Mouse (Mus musculus) midbrain, embryonic 16.5 days (tissue): ENCODE measurements around the gene Vsig10. TPM values are rescaled to one million over a fixed set of nuclear protein-coding genes. Genes with fewer than 3 reads are reported as not detected.
A peak's percentile ranks its signal among the peaks of the same experiment; 100 is the strongest.
"Not testable (repeated sequence)": the region's sequence is repeated elsewhere in the genome, so short reads cannot be mapped to it uniquely, and the experiment has no call there.

ENCODE experiments used
- ATAC-seq: fragments of 200-750 bp; cut with Nextera tagmentation; 2 replicates; pipeline ENCODE4 v1.8.0; 2017; ENCODE audit warnings: moderate TSS enrichment
- H3K27ac ChIP-seq: fragments of 300-500 bp; sonication (generic); 2 replicates; pipeline ENCODE4 v1.5.1; 2014; ENCODE audit warnings: mild to moderate bottlenecking, low read length, mixed read lengths
- H3K27me3 ChIP-seq: fragments of 300-500 bp; sonication (generic); 2 replicates; pipeline ENCODE4 v1.6.1; 2014; ENCODE audit warnings: low read depth, low read length, mixed read lengths; ENCODE audit not compliant: control insufficient read depth, insufficient read depth
- H3K36me3 ChIP-seq: fragments of 300-500 bp; sonication (generic); 2 replicates; pipeline ENCODE4 v1.6.1; 2014; ENCODE audit warnings: mild to moderate bottlenecking, low read length, moderate library complexity, mixed read lengths; ENCODE audit not compliant: control insufficient read depth, insufficient read depth
- H3K4me1 ChIP-seq: fragments of 300-500 bp; sonication (generic); 2 replicates; pipeline ENCODE4 v1.6.1; 2014; ENCODE audit warnings: mild to moderate bottlenecking, low read length, mixed read lengths; ENCODE audit not compliant: control insufficient read depth, insufficient read depth
- H3K4me2 ChIP-seq: fragments of 300-500 bp; sonication (generic); 2 replicates; pipeline ENCODE4 v1.6.1; 2014; ENCODE audit warnings: mild to moderate bottlenecking, low read length, mixed read lengths
- H3K4me3 ChIP-seq: fragments of 300-500 bp; sonication (generic); 2 replicates; pipeline ENCODE4 v1.5.1; 2014; ENCODE audit warnings: low read depth, mild to moderate bottlenecking, low read length, moderate library complexity, mixed read lengths
- H3K9ac ChIP-seq: fragments of 300-500 bp; sonication (generic); 2 replicates; pipeline ENCODE4 v1.6.1; 2014; ENCODE audit warnings: low read depth, low read length, mixed read lengths
- H3K9me3 ChIP-seq: fragments of 300-500 bp; sonication (generic); replicated peaks from 2 replicates; pipeline ENCODE4 v1.6.1; 2014; ENCODE audit warnings: mild to moderate bottlenecking, low read length, mixed read lengths; ENCODE audit not compliant: control insufficient read depth, poor library complexity, severe bottlenecking
- WGBS: fragments of 180-500 bp; shearing (Covaris S2); extraction: QIAGEN DNeasy Blood & Tissue Kit; methylation state at CpG from one replicate; pipeline ENCODE4 v1.1.7; 2014; 5-methylcytosine and 5-hydroxymethylcytosine counted together
- polyA plus RNA-seq: library from polyadenylated mRNA; unstranded; fragments of >200 nt; fragmentation: Nextera tagmentation; extraction: Ambion mirVana; gene quantifications from 2 replicates; pipeline ENCODE4 v1.2.1, GENCODE M21; 2015

Gene Vsig10
- polyA plus RNA-seq, 1 experiment from 2014 or later, result 1.8 TPM

- H3K27ac ChIP-seq, H3K27me3 ChIP-seq, H3K4me3 ChIP-seq, H3K4me1 ChIP-seq, H3K9ac ChIP-seq, ATAC-seq, H3K4me2 ChIP-seq, H3K9me3 ChIP-seq: not testable (repeated sequence)
- peaks cover 24% of the 10 kb centered on the region for H3K36me3 ChIP-seq
- 95% methylated on average over 14 of the region's 14 CpGs for WGBS
Measured at GRCm38 (mm10) chr5:117377731-117378130, 58.8 kb downstream of the Vsig10 start.

- H3K9ac ChIP-seq, result no peak overlapping the region
- H3K27me3 ChIP-seq, result no peaks in the 10 kb centered on the region
- WGBS, result 83% methylated on average over 4 of the region's 4 CpGs
- no peak overlapping the region for H3K4me3 ChIP-seq
- no peak for ATAC-seq
- peaks cover 30% of the 10 kb centered on the region for H3K36me3 ChIP-seq
- no peaks in the 10 kb centered on the region for H3K9me3 ChIP-seq
- H3K4me1 ChIP-seq, result no peaks in the 10 kb centered on the region
- no peak overlapping the region for H3K4me2 ChIP-seq
- no peak overlapping the region for H3K27ac ChIP-seq
Measured at GRCm38 (mm10) chr5:117380199-117380598, 61.3 kb downstream of the Vsig10 start.

- H3K9ac ChIP-seq, result no peak overlapping the region
- no peaks in the 10 kb centered on the region for H3K27me3 ChIP-seq
- ATAC-seq, result no peak
- peaks cover 25% of the 10 kb centered on the region for H3K36me3 ChIP-seq
- no peaks in the 10 kb centered on the region for H3K4me1 ChIP-seq
- no peak overlapping the region for H3K4me3 ChIP-seq
- WGBS, result 73% methylated on average over 7 of the region's 7 CpGs
- no peak overlapping the region for H3K4me2 ChIP-seq
- H3K9me3 ChIP-seq, result no peaks in the 10 kb centered on the region
- no peak overlapping the region for H3K27ac ChIP-seq
Measured at GRCm38 (mm10) chr5:117381785-117382184, 62.9 kb downstream of the Vsig10 start.

GRCm38 (mm10) chr5:117383198-117383597 is 64.3 kb downstream of the Vsig10 start:
- 75% methylated on average over 12 of the region's 12 CpGs for WGBS
- no peak overlapping the region for H3K4me2 ChIP-seq
- ATAC-seq, result no peak

GRCm38 (mm10) chr5:117388296-117388751 is 69.4 kb downstream of the Vsig10 start:
- no peaks in the 10 kb centered on the region for H3K9me3 ChIP-seq
- no peaks in the 10 kb centered on the region for H3K27me3 ChIP-seq
- peak overlapping the region; percentile 80 for H3K9ac ChIP-seq
- peak overlapping the region; percentile 68 for H3K4me2 ChIP-seq
- peak overlapping the region; percentile 53 for H3K27ac ChIP-seq
- H3K36me3 ChIP-seq, result peaks cover 13% of the 10 kb centered on the region
- peak; percentile 30; the same call in 1 of the 2 replicates for ATAC-seq
- 11% methylated on average over 16 of the region's 16 CpGs for WGBS
- H3K4me1 ChIP-seq, result peaks cover 6% of the 10 kb centered on the region
- peak overlapping the region; percentile 73 for H3K4me3 ChIP-seq

More at GRCm38 (mm10) chr5:117383198-117383597, 64.3 kb downstream of the Vsig10 start:
- H3K9me3 ChIP-seq, result no peaks in the 10 kb centered on the region
- H3K9ac ChIP-seq, result no peak overlapping the region
- no peaks in the 10 kb centered on the region for H3K27me3 ChIP-seq
- H3K27ac ChIP-seq, result no peak overlapping the region
- peaks cover 3% of the 10 kb centered on the region for H3K4me1 ChIP-seq
- no peak overlapping the region for H3K4me3 ChIP-seq
- peaks cover 25% of the 10 kb centered on the region for H3K36me3 ChIP-seq

- peaks cover 6% of the 10 kb centered on the region for H3K4me1 ChIP-seq
- no peaks in the 10 kb centered on the region for H3K27me3 ChIP-seq
- H3K27ac ChIP-seq, result peak within 1 kb of the TSS; percentile 79
- peak within 1 kb of the TSS; percentile 73 for H3K4me3 ChIP-seq
- WGBS, result under 1% methylated on average over 42 of the region's 44 CpGs
- peak; percentile 96 for ATAC-seq
- H3K4me2 ChIP-seq, result peak within 1 kb of the TSS; percentile 68
- peaks cover 13% of the 10 kb centered on the region for H3K36me3 ChIP-seq
- H3K9ac ChIP-seq, result peak within 1 kb of the TSS; percentile 80
- H3K9me3 ChIP-seq, result no peaks in the 10 kb centered on the region
Measured at GRCm38 (mm10) chr5:117388877-117389276, 70.0 kb downstream of the Vsig10 start, which contains the start of gene Rfc5. Rfc5 (minus strand) TSS chr5:117389047.

GRCm38 (mm10) chr5:117390895-117391294 is 72.0 kb downstream of the Vsig10 start:
- WGBS, result 100% methylated on average over 1 of the region's 1 CpGs
- Histone ChIP-seq H3K9ac (no peak overlapping the region), H3K9me3 (no peaks in the 10 kb centered on the region), H3K4me3 (no peak overlapping the region), H3K27me3 (no peaks in the 10 kb centered on the region), H3K27ac (no peak overlapping the region), H3K4me1 (peaks cover 6% of the 10 kb centered on the region), H3K4me2 (no peak overlapping the region), H3K36me3 (no peaks in the 10 kb centered on the region)
- ATAC-seq, result no peak

- H3K4me3 ChIP-seq, result no peak overlapping the region
- H3K9me3 ChIP-seq, result no peaks in the 10 kb centered on the region
- 85% methylated on average over 5 of the region's 5 CpGs for WGBS
- no peaks in the 10 kb centered on the region for H3K27me3 ChIP-seq
- no peak overlapping the region for H3K27ac ChIP-seq
- no peaks in the 10 kb centered on the region for H3K36me3 ChIP-seq
- no peak overlapping the region for H3K4me2 ChIP-seq
- no peak overlapping the region for H3K9ac ChIP-seq
- H3K4me1 ChIP-seq, result no peaks in the 10 kb centered on the region
- no peak for ATAC-seq
Measured at GRCm38 (mm10) chr5:117395834-117396233, 77.0 kb downstream of the Vsig10 start.

- no peaks in the 10 kb centered on the region for H3K4me1 ChIP-seq
- no peak overlapping the region for H3K4me3 ChIP-seq
- H3K4me2 ChIP-seq, result no peak overlapping the region
- no peak overlapping the region for H3K9ac ChIP-seq
- no peak for ATAC-seq
- no peaks in the 10 kb centered on the region for H3K27me3 ChIP-seq
- H3K36me3 ChIP-seq, result no peaks in the 10 kb centered on the region
- H3K9me3 ChIP-seq, result no peaks in the 10 kb centered on the region
- WGBS, result 55% methylated on average over 6 of the region's 6 CpGs
- H3K27ac ChIP-seq, result no peak overlapping the region
Measured at GRCm38 (mm10) chr5:117396596-117397014, 77.7 kb downstream of the Vsig10 start.
